Mouse (Mus musculus): ENCODE data around the gene Shisa7.
A peak's percentile ranks its signal among the peaks of the same experiment; 100 is the strongest.
"Not testable (repeated sequence)": the region's sequence is repeated elsewhere in the genome, so short reads cannot be mapped to it uniquely, and the experiment has no call there.

The Shisa7 gene

DNA sequence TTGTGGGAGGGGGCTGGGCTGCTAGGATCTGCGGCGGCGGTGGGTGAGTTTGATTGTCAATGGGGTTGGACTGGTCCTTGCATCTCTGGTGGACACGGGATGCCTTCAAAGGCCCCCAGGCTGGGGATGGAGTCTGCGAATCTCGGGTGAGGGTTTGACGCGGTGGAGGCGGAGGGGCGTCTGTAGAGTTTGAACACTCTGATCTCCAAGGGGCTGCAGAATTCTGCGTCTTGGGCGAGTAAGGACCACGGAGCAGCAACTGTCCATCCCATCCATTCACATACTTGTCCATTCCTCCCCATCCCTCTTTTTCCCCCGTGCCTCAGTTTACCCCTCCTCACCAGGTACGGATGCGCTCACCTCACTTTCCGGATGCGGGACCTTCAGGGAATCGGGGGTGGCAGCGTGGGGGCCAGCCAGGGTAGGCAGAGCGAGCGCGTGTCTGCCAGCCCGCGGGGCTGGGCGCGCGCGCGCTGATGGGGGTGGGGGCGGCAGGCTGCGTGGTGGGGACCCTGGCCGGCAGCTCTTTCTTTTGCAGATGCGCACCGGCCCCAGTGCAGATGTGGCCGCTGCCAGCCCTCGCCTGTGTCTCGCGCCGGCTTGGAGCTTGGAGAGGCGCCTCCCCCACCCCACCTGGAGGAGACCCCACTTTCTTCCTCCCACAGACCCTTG is at the start of gene Shisa7:
TSS of gene Shisa7 (minus strand) at position 452 of the 672 bp plus-strand sequence.
- DNase-seq (ENCODE audit: low spot score in 2 of 2), result no peak

DNA sequence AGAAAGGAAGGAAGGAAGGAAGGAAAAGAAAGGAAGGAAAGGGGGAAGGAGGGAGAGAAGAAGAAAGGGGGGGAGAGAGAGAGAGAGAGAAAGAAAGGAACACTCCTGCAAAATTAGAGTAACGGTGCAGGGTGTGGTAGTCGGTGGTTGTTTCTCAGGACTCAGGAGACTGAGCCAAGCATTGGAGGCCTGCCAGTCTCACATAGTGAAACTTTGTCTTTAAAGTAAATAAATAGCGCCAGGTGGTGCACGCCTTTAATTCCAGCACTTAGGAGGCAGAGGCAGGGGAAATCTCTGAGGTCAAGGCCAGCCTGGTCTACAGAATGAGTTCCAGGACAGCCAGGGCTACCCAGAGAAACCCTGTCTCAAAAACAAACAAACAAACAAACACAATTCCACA is 42.2 kb upstream of the Shisa7 start:
- DNase-seq (ENCODE audit: low spot score in 2 of 2), result no peak

DNA sequence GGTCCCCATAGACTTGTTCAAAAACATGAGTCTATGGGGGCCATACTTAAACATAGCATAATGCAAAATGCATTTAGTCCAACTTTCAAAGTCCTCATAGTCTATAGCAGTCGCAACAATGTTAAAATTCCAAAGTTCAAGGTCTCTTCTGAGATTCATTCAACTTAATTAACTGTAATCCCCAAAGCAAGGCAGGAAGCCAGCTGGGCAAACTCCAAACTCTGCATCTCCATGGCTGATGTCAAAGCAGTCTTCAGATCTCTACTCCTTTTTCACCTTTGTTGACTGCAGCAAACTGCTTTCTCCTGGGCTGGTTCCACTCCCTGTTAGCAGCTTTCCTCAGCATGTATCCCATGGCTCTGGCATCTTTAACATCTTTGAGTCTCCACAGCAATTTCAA is 34.5 kb upstream of the Shisa7 start:
- not testable (repeated sequence) for DNase-seq (ENCODE audit: low spot score in 2 of 2)

DNA sequence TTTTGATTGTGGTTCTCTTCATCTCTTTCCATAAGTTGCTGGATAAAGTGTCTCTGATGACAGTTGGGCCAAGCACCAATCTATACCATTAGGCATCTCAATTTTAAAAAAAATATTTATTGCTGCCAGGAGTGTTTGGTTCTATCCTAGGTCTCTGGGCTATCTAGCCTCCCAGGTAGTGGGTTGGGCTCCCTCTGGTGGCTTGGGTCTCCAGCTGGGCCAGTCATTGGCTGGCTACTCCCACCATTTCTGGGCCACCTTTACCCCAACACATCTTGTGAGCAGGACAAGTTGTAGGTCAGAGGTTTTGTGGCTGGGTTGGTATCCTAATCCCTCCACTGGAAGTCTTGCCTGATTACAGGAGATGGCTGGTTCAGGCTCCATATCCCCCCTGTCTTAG is 33.7 kb upstream of the Shisa7 start:
- no peak for DNase-seq (ENCODE audit: low spot score in 2 of 2)

DNA sequence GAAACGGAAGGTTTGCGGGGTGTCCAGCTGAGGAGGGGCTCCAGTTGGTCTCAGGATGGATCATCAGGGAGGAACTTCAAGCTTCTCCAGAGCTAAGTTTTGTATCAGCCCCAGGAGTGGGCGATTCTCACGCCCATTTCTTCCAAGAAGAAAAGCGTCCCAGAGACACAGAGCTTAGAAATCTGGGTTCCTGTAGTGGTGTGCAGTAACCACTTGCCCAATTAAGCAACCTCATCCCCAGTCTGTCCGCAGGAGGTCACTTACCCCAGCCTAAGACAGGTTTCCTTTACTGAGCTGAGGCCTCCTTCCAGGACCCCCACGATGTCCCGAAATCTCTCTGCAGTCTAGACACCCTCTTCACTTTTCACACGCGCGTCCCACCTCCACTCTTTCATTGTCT is 32.7 kb upstream of the Shisa7 start:
- no peak for DNase-seq (ENCODE audit: low spot score in 2 of 2)

DNA sequence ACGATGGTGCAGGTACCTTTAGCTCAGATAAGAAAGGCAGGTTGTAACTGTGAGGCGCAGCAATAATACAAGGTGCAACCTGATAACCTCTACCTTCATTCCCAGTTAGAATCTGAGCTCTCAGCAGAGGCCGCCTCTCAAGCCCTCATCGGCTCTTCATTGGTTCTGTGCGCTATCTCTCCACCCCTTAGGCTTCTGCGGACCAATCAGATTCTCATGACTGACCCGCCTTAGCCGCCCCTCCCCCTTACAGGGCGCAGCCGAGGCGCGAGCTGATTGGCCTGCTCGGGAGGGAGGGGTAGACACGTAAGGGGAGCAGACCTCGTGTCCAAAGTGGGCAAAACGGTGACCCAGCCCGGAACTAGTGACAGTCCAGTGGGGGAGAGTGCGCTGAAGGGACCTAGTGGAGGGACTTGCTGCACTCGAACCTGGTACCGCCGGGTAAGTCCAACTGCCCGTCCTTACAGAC is 32.3 kb upstream of the Shisa7 start, which contains the start of gene Isoc2a:
TSS of gene Isoc2a (plus strand) at position 401 of the 469 bp plus-strand sequence.
- peak; percentile 83 to 86 for DNase-seq (ENCODE audit: low spot score in 2 of 2)

DNA sequence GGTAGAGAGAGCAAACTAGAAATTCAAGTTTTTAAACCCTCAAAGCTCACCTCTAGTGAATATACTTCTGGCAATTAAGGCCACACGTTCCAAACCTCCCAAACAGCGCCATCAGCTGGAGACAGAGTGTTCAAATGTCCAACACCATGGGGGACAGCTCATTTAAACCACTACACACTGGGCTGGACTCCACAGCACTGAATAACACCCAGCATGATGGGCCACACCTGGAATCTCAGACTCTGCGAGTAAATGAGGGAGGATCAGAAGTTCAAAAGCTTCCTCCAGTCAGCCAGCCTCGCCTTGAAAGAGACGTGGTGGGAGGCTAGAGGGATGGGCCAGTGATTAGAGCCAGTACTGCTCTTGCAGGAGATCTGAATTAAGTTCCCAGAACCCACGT is 25.6 kb upstream of the Shisa7 start, which contains the start of gene Isoc2b:
TSS of gene Isoc2b (minus strand) at position 126 of the 400 bp plus-strand sequence.
- no peak for DNase-seq (ENCODE audit: low spot score in 2 of 2)

DNA sequence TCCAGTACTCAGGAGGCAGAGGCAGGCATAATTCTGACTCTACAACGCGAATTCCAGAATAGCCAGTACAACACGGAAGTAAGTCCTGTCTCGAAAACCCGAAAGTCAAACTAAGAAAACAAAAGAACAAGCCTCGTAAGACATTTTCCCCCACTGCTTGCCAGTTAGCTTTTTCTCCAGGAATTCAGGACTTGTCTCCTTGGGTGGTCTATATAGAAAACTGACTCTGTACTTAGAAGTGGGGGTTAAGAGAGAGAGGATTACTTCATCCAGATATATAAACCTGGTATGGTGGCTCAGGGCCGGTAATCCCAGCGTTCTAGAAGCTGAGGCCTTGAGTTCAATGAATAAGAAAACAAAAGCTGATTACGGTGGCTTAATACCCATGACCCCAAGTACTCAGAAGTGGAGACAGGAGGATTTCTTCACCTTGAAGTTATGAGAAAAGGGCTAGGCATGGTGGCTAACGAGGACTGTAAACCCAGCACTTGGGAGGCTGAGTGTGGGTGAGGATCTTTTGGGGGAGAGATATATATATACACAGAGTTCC is 22.2 kb upstream of the Shisa7 start:
- DNase-seq (ENCODE audit: low spot score in 2 of 2), result no peak

DNA sequence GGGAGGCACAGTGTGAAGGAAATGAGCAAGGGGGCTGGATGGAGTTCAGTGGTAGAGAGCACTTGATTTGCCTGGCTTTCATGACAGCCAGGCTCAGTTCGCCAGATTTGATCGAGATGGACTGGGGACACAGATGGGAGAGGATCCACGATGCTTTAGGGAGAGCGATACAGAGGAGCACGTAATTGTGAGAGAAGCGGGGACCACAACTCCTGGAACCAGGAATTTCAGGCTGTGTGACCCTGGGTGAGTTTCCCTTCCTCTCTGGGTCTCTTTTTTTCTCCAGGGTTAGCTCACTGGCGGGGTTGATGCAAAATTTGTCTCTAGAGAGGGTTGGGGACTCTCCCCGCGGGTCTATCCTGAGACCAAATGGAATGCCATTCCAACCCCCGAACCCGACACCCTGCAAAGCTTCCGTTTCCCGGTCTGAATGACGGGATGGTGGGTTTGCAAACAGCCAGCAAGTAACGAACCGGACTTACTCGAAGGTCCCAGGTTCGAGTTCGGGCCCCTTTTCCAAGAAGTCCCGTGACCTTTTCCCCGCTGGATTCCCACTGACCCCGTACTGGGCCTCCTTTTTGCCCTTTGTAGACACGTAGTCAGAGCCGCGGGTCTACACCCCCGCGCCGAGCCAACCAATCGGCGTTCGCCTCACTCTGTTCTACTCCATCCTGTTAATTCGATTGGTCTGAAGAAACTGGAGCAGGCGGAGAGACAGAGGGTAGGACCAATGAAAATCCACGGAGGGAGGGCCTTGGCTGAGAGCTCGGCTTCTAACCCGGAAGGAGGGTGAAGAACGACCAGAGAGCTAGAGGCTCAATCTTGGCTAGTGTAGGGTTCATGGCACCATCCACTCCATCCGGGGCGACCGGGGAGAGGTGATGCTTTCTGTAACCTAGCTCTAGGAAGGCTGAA is 21.3 kb upstream of the Shisa7 start:
- DNase-seq (ENCODE audit: low spot score in 2 of 2), result peak; percentile 94 to 95

DNA sequence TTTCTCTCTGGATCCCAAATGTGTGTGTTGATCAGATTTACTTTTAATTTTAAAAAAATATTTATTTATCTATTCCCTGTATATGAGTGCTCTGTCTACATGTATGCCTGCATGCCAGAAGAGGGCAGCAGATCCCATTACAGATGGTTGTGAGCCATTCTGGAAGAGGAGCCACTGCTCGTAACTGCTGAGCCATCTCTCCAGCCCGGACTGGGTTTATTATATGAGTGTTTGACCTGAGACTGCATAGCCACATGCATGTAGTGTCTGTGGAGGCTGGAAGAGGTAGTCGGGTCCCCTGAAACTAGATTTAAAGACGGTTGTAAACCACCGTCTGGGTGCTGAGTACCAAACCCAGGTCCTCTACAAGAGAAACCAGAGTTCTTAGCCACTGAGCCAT is 20.6 kb upstream of the Shisa7 start:
- DNase-seq (ENCODE audit: low spot score in 2 of 2), result peak in 1 of 2 experiments; percentile 51

DNA sequence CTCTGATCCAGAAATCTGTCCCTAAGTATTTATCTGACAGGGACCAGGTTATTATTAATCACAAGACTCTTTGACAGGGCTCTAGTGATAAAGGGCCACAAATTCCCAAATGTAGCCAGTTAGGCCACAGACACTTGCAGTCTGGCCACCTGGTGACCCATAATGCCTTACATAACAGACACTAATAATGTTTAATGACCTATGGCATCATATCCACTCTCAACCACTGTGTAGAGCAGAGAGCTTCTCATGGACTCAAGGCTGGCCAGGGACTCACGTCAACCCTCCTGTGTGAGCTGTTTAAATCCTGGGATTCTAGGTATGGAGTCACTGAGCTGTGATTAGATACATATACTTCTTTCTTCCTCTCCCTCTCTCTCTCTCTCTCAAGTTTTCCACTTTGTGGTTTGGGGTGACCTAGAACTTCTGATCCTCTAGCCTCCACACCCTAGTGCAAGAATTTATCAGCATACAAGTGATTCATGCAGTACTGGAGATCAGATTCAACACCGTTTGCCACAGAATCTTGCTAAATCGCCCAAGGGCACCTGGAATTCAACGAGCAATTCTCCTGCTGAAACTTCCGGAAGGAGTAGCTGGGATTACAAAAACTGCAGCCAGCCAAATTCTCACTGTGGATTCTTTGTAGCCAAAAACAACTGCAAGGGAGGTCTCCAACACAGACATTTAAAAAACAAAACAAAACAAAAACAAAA is 19.8 kb upstream of the Shisa7 start:
- DNase-seq (ENCODE audit: low spot score in 2 of 2), result no peak

DNA sequence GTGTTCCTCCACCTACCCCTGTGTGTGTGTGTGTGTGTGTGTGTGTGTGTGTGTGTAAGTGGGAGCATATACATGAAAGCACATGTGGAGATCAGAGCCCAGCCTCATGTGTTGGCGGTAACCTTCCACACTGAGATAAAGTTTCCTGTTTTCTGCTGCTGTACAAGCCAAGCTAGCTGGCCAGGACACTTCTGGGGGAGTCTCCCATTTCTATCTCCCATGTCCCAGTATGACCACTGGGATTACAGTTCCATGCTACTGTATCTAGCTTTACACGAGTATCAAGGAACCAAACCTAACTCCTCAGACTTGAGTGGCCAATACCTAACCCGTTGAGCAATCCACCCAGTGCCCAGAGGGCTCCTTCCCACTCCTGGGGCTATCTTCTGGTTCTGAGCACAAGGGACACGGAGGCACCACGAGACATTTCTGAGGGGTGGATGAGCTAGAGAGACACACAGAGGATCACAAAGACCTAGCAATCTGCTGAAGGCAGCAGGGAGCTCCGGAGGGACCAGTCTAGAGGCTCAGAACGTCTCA is 19.1 kb upstream of the Shisa7 start:
- DNase-seq (ENCODE audit: low spot score in 2 of 2), result no peak

DNA sequence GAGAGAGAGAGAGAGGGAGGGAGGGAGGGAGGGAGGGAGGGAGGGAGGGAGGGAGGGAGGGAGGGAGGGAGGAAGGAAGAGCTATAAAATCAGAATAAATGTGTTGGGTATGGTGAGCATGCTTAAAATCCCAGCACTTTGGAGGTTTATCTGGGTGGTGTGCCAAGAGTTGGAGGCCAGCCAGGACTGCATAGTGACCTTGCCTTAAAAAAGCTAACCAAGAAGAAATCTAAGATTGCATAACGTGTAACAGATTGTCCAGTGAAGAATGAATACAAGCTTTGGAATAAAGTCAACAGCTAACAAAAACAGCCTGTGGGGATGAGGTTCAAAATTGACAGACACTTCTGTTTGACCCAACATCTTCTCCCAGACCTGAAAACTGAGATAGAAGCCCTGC is 18.5 kb upstream of the Shisa7 start:
- no peak for DNase-seq (ENCODE audit: low spot score in 2 of 2)

DNA sequence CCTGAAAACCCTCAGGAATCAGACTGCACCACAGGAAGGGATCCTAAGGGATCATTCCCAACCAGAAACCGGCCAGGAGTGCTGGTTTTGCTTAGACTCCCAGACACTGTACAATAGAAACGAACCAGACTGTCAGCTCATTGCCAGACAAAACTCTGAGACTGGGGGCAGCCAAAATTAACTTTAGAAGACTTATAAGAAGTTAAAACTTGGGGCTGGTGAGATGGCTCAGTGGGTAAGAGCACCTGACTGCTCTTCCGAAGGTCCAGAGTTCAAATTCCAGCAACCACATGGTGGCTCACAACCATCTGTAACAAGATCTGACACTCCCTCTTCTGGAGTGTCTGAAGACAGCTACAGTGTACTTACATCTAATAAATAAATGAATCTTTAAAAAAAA is 16.4 kb upstream of the Shisa7 start:
- DNase-seq (ENCODE audit: low spot score in 2 of 2), result not testable (repeated sequence)

DNA sequence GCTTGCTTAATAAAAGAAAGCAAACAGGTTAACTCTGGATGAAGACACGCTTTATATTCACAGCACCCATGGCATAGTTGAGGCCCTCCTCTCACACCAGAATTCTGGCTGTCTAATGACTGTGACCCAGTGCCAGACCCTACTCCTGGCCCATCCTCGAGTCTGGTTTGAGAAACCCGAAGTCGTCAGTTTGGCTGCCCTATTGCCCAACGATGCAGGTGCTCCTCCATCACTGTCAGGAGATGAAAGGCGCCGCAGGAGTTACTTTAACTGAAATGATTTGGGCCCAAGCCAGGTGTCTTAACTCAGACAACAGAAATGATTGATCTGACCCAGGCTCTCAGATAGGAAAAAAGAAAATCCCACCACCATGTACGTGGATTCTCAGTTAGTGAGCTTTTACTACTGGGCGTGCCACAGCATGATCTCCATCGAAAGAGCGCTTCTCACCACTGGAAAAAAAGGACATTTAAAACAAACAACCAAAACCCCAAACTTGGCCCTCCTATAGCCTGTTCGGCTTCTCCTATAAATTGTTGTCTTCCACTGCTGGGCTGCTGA is 15.0 kb upstream of the Shisa7 start:
- no peak for DNase-seq (ENCODE audit: low spot score in 2 of 2)

DNA sequence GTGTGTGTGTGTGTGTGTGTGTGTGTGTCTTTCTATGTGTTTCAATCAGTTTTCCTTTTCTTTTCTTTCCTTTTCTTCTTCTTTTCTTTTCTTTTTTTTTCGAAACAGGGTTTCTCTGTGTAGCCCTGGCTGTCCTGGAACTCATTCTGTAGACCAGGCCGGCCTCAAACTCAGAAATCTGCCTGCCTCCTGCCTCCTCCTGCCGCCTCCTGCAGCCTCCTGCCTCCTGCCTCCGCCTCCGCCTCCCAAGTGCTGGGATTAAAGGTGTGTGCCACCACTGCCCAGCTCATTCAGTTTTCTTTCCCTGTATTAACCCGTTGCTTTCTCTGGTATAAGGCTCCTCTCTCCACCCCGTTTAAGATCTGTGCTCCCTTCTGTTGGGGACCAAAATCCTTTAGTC is 12.8 kb upstream of the Shisa7 start:
- peak in 1 of 2 experiments; percentile 86 for DNase-seq (ENCODE audit: low spot score in 2 of 2)

DNA sequence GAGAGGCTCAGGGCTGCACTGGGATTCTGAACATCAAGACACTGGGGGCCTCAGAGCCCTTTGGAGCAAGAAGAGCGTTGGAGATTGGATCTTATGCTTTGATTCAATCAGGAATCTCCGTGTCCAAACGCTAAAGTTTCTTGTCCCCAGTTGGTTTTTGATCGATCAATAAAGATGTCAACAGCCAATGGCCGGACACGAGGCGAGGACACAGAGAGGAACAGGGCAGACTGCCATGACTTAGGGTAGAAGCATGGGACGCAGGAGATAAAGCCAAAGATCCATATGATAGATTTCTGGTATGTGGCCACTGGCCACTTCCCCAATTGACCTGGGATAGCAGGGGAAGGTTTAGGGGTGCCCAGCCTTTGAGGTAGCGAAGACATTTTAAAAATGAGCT is 12.0 kb upstream of the Shisa7 start:
- DNase-seq (ENCODE audit: low spot score in 2 of 2), result no peak

DNA sequence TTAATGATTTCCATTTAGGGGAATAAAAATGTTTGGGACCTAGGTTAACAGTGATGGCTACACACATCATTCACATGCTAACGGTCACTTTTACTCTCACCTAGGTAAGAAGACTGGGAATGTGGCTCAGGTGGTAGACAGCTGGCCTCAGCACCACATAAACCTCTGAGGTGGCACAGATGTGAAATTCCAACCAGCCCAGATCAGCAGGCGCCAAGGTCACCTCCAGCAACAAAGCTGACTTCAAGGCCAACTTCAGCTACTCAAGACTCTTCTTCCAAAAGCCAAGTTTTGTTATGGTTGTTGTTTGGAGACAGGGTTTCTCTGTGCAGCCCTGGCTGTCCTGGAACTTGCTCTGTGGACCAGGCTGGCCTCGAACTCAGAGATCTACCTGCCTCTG is 9.1 kb upstream of the Shisa7 start:
- DNase-seq (ENCODE audit: low spot score in 2 of 2), result no peak

DNA sequence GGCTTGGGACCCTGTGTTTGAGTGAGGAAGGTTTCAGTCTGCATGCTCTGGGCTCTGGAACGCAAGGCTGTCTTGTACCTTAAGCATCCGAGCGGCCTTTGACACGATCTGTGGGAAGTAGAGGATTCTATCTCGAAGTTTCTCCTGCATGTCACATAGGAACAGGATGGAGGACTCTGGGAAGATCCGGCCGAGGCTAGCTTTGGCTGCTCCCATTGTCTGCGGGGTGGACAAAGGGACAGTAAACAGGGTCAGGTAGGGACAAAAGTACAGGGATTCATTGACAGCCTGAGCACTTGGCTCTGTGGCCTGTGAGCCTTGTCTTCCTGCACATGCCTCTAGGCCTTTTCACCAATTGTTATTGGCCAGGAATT is 6.8 kb upstream of the Shisa7 start:
- no peak for DNase-seq (ENCODE audit: low spot score in 2 of 2)

DNA sequence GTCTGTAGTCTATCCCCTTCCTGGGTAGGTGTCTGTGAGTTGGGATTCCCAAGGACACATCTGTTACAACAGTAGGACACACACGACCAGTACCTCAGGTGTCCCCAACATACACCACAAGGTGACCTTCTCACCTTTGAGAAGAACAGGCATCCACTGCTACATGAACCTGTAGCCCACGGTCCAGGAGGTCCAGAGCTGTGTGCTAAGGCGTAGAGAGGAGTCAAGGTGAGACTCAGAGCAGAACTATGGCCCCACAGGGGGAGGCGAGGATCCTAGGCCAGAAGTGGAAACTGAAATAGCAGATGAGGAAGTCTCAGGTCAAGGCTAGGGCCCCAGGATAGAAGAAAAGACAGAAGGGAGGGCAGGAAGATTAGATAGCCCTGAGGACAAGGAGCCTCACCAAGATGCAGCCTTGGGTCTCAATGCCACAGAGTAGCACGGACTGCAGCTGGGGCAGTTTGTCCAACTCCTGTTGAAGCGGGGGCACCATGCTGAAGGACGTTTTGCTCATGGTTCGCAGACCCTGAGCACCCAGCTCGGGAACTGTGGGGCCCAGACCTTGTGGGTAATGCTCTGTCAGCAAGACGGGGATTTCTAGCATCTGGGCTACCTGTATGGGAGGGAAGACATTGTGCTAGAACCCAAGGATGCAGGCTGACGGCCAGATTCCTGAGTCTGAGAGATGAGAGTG is 6.3 kb upstream of the Shisa7 start:
- DNase-seq (ENCODE audit: low spot score in 2 of 2), result no peak

DNA sequence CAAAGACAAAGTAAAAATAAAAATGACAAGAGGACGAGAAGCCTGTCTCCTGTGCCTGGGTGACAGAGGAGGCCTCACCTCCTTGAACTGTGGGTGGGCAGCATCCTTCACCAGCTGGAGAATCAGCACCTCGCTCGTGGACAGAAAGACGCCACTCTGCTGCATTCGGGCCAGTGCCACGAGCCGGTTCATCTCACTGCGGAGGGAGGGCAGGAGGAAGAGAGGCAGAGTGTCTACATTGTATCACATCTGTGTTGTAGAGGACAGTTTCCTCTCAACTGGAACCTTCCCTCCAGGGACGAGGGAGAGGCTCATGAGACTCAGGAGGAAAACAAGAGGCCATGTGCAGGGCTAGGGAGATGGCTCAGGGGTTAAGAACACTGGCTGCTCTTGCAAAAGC is 4.9 kb upstream of the Shisa7 start:
- DNase-seq (ENCODE audit: low spot score in 2 of 2), result no peak
